Comparison of ENCODE assay signal across 17 mouse cellular contexts in genomic region chr4:31612825-31613514, GRCm38 (mm10).
DNase-seq lines count a peak whose midpoint lies in the region; ATAC-seq and TF ChIP-seq lines count a peak whose summit lies in the region.
"Had no signal": no experiment of that assay in that cellular context is flagged by ENCODE, and none has a peak within 500 bp of the region (broad histone marks: within the 10 kb centered on the region; RNA-seq: fewer than 3 reads in every experiment).

No protein-coding gene starts in this region.

- TF ChIP-seq CTCF in intestine, postnatal 0 days (IDR thresholded peaks at IDR 0.05; ENCODE audit: low read depth), result no peak

- peaks cover 6% of the 10 kb centered on the region; the same call in 1 of the 2 replicates for H3K4me1 ChIP-seq in intestine, embryonic 14.5 days (replicated peaks; ENCODE audit: control insufficient read depth, insufficient read depth, low read length)
- H3K4me1 ChIP-seq in intestine, postnatal 0 days (replicated peaks; ENCODE audit: control insufficient read depth, insufficient read depth, low read length), result no peaks in the 10 kb centered on the region
- H3K4me1 ChIP-seq in embryonic facial prominence, embryonic 10.5 days, result peaks cover 25% of the 10 kb centered on the region
- H3K4me1 ChIP-seq in hindbrain, embryonic 11.5 days (replicated peaks; ENCODE audit: control insufficient read depth, insufficient read depth, low read length), result no peaks in the 10 kb centered on the region

- H3K36me3 ChIP-seq in intestine, embryonic 14.5 days (ENCODE audit: control insufficient read depth, insufficient read depth, low read length), result no peaks in the 10 kb centered on the region
- no peaks in the 10 kb centered on the region for H3K36me3 ChIP-seq in intestine, postnatal 0 days (ENCODE audit: control insufficient read depth, insufficient read depth)
- no peaks in the 10 kb centered on the region for H3K36me3 ChIP-seq in embryonic facial prominence, embryonic 10.5 days (replicated peaks)
- no peaks in the 10 kb centered on the region for H3K36me3 ChIP-seq in hindbrain, embryonic 11.5 days (ENCODE audit: control insufficient read depth, insufficient read depth, low read length)
- H3K36me3 ChIP-seq: G1E had no signal

- no peaks in the 10 kb centered on the region for H3K9me3 ChIP-seq in intestine, embryonic 14.5 days (ENCODE audit: control insufficient read depth, low read length)
- H3K9me3 ChIP-seq in intestine, postnatal 0 days (ENCODE audit: control insufficient read depth), result no peaks in the 10 kb centered on the region
- H3K9me3 ChIP-seq in embryonic facial prominence, embryonic 10.5 days, result 0 out of 2 replicates have a peak, but pooled peaks cover under 1% of the 10 kb centered on the region
- no peaks in the 10 kb centered on the region for H3K9me3 ChIP-seq in hindbrain, embryonic 11.5 days (ENCODE audit: control insufficient read depth, low read length)

- H3K27me3 ChIP-seq in intestine, embryonic 14.5 days (replicated peaks; ENCODE audit: control insufficient read depth, insufficient read depth, low read length), result no peaks in the 10 kb centered on the region
- H3K27me3 ChIP-seq in intestine, postnatal 0 days (replicated peaks; ENCODE audit: control insufficient read depth, insufficient read depth, low read length), result no peaks in the 10 kb centered on the region
- H3K27me3 ChIP-seq in embryonic facial prominence, embryonic 10.5 days (replicated peaks; ENCODE audit: low read depth, poor library complexity, severe bottlenecking), result no peaks in the 10 kb centered on the region
- no peaks in the 10 kb centered on the region for H3K27me3 ChIP-seq in hindbrain, embryonic 11.5 days (ENCODE audit: control insufficient read depth, insufficient read depth, low read length)

- 0 out of 2 replicates have a peak overlapping the region, but pooled peaks have one; percentile 4 for H3K27ac ChIP-seq in intestine, embryonic 14.5 days (ENCODE audit: low read depth)
- no peak overlapping the region for H3K27ac ChIP-seq in intestine, postnatal 0 days (ENCODE audit: low read depth, low read length)
- H3K27ac ChIP-seq in embryonic facial prominence, embryonic 10.5 days (replicated peaks), result peak overlapping the region; percentile 79
- H3K27ac ChIP-seq in hindbrain, embryonic 11.5 days (ENCODE audit: low read depth, low read length), result no peak overlapping the region

- H3K4me3 ChIP-seq in intestine, embryonic 14.5 days (ENCODE audit: low read depth, low read length), result no peak overlapping the region
- no peak overlapping the region for H3K4me3 ChIP-seq in intestine, postnatal 0 days (ENCODE audit: low read depth, low read length)
- H3K4me3 ChIP-seq in embryonic facial prominence, embryonic 10.5 days, result 0 out of 2 replicates have a peak overlapping the region, but pooled peaks have one; percentile 13
- H3K4me3 ChIP-seq in hindbrain, embryonic 11.5 days (ENCODE audit: low read depth, low read length), result no peak overlapping the region

- intact Hi-C loops in gastrocnemius, postnatal 36 days (cut with DNase I), result no loop called here

- DNase-seq in intestine, embryonic 14.5 days (ENCODE audit: low spot score), result no peak
- peak; percentile 25 for DNase-seq in embryonic facial prominence, embryonic 10.5 days (ENCODE audit: low spot score)
- no peak for DNase-seq in hindbrain, embryonic 11.5 days (ENCODE audit: low spot score)
- DNase-seq in mesoderm, embryonic 11.5 days (ENCODE audit: low read depth, low spot score), result peak; percentile 33
- no peak for DNase-seq in layer of hippocampus, postnatal 14 days (ENCODE audit: low spot score in 2 of 2)
- DNase-seq in gastrocnemius, postnatal 36 days, result no peak
- DNase-seq in right cerebral cortex, postnatal 10 days (ENCODE audit: low spot score in 2 of 2), result no peak
- DNase-seq: B cell, adult 2 months; cerebellum, adult 2 months; gastrocnemius, postnatal 14 days; heart, postnatal 36 days; kidney, postnatal 36 days; lung, adult 18-20 months; right cerebral cortex, postnatal 25 days; thymus, postnatal 4 days had no signal

- H3K9ac ChIP-seq in intestine, embryonic 14.5 days (ENCODE audit: low read length), result no peak overlapping the region
- no peak overlapping the region for H3K9ac ChIP-seq in intestine, postnatal 0 days (ENCODE audit: low read depth, low read length)
- H3K9ac ChIP-seq in hindbrain, embryonic 11.5 days (ENCODE audit: low read depth, low read length), result no peak overlapping the region

- no peak for ATAC-seq in intestine, embryonic 14.5 days (replicated peaks; ENCODE audit: low FRiP score, low TSS enrichment, low read depth)
- no peak for ATAC-seq in intestine, postnatal 0 days
- peak; percentile 61; the same call in 1 of the 2 replicates for ATAC-seq in hindbrain, embryonic 11.5 days (ENCODE audit: low FRiP score)

- H3K4me2 ChIP-seq in intestine, embryonic 14.5 days (ENCODE audit: low read length), result no peak overlapping the region
- H3K4me2 ChIP-seq in intestine, postnatal 0 days (replicated peaks; ENCODE audit: low read depth), result no peak overlapping the region
- H3K4me2 ChIP-seq in hindbrain, embryonic 11.5 days (replicated peaks; ENCODE audit: low read depth, low read length), result no peak overlapping the region

- 60% methylated on average over 9 of the region's 9 CpGs for WGBS in intestine, embryonic 14.5 days
- 73% methylated on average over 9 of the region's 9 CpGs for WGBS in intestine, postnatal 0 days
- 45% methylated on average over 9 of the region's 9 CpGs for WGBS in embryonic facial prominence, embryonic 10.5 days
- 66% methylated on average over 9 of the region's 9 CpGs for whole genome bisulfite sequencing in hindbrain, embryonic 11.5 days

Comparison
In these comparisons a context has a peak if more than half of its experiments do, and no peak if none do; other contexts are left out.
1. H3K27ac ChIP-seq: peak in intestine, embryonic 14.5 days (single experiment) and embryonic facial prominence, embryonic 10.5 days (single experiment); none in intestine, postnatal 0 days (single experiment) and hindbrain, embryonic 11.5 days (single experiment).
2. DNase-seq: peak in embryonic facial prominence, embryonic 10.5 days (single experiment) and mesoderm, embryonic 11.5 days (single experiment); none in intestine, embryonic 14.5 days (single experiment), hindbrain, embryonic 11.5 days (single experiment), layer of hippocampus, postnatal 14 days (0 of 2), gastrocnemius, postnatal 36 days (0 of 2) and right cerebral cortex, postnatal 10 days (0 of 2).